Mouse (Mus musculus) forebrain, embryonic 15.5 days (tissue): ENCODE results near the gene Batf2. TPM values are rescaled to one million over a fixed set of nuclear protein-coding genes. Genes with fewer than 3 reads are reported as not detected.
"Not testable (repeated sequence)": the region's sequence is repeated elsewhere in the genome, so short reads cannot be mapped to it uniquely, and the experiment has no call there.

Experiments used
- ATAC-seq: fragments of 200-750 bp; cut with Nextera tagmentation; replicated peaks from 2 replicates; pipeline ENCODE4 v1.8.0; 2017; ENCODE audit warnings: mild to moderate bottlenecking, moderate TSS enrichment, moderate library complexity
- H3K27ac ChIP-seq: fragments of 300-500 bp; sonication (generic); replicated peaks from 2 replicates; pipeline ENCODE4 v1.5.1; 2015; ENCODE audit warnings: mild to moderate bottlenecking, inconsistent platforms
- H3K27me3 ChIP-seq: fragments of 300-500 bp; sonication (generic); 2 replicates; pipeline ENCODE4 v1.6.1; 2015; ENCODE audit warnings: inconsistent platforms
- H3K36me3 ChIP-seq: fragments of 300-500 bp; sonication (generic); 2 replicates; pipeline ENCODE4 v1.6.1; 2015; ENCODE audit warnings: mild to moderate bottlenecking, inconsistent platforms
- H3K4me1 ChIP-seq: fragments of 300-500 bp; sonication (generic); 2 replicates; pipeline ENCODE4 v1.6.1; 2015; ENCODE audit warnings: inconsistent platforms
- H3K4me2 ChIP-seq: fragments of 300-500 bp; sonication (generic); replicated peaks from 2 replicates; pipeline ENCODE4 v1.6.1; 2015; ENCODE audit warnings: mild to moderate bottlenecking, inconsistent platforms
- H3K4me3 ChIP-seq: fragments of 300-500 bp; sonication (generic); 2 replicates; pipeline ENCODE4 v1.5.1; 2015; ENCODE audit warnings: mild to moderate bottlenecking, inconsistent platforms
- H3K9ac ChIP-seq: fragments of 300-500 bp; sonication (generic); replicated peaks from 2 replicates; pipeline ENCODE4 v1.6.1; 2015; ENCODE audit warnings: mild to moderate bottlenecking, inconsistent platforms
- H3K9me3 ChIP-seq: fragments of 300-500 bp; sonication (generic); 2 replicates; pipeline ENCODE4 v1.6.1; 2016; ENCODE audit warnings: inconsistent platforms
- WGBS: fragments of 180-500 bp; shearing (Covaris S2); methylation state at CpG from one replicate; pipeline ENCODE4 v1.1.7; 2015; ENCODE audit warnings: mixed read lengths; 5-methylcytosine and 5-hydroxymethylcytosine counted together
- polyA plus RNA-seq: library from polyadenylated mRNA; unstranded; fragments of >200 nt; fragmentation: Nextera tagmentation; extraction: Ambion mirVana; gene quantifications from 2 replicates; pipeline ENCODE4 v1.2.1, GENCODE M21; 2015

Gene Batf2
- polyA plus RNA-seq, 1 experiment from 2014 or later, result not detected

GRCm38 (mm10) chr19:6118677-6119185 is 22.1 kb upstream of the Batf2 start:
- Histone ChIP-seq H3K4me2 (peak overlapping the region; percentile 82), H3K27me3 (no peaks in the 10 kb centered on the region), H3K36me3 (peaks cover 18% of the 10 kb centered on the region), H3K4me3 (peak overlapping the region; percentile 84), H3K9ac (peak overlapping the region; percentile 86), H3K27ac (peak overlapping the region; percentile 96), H3K4me1 (peaks cover 32% of the 10 kb centered on the region), H3K9me3 (no peaks in the 10 kb centered on the region)
- peak; percentile 35 for ATAC-seq
- under 1% methylated on average over 8 of the region's 8 CpGs for WGBS

- Histone ChIP-seq H3K4me3 (no peak overlapping the region), H3K4me1 (peaks cover 26% of the 10 kb centered on the region), H3K27me3 (no peaks in the 10 kb centered on the region), H3K9ac (no peak overlapping the region), H3K9me3 (no peaks in the 10 kb centered on the region), H3K27ac (no peak overlapping the region), H3K4me2 (no peak overlapping the region), H3K36me3 (no peaks in the 10 kb centered on the region)
- no peak for ATAC-seq
- WGBS, result 42% methylated on average over 19 of the region's 19 CpGs
Measured at GRCm38 (mm10) chr19:6121761-6122160, 19.0 kb upstream of the Batf2 start.

- peaks cover 20% of the 10 kb centered on the region for H3K4me1 ChIP-seq
- no peak overlapping the region for H3K4me2 ChIP-seq
- H3K4me3 ChIP-seq, result no peak overlapping the region
- peak overlapping the region; percentile 25; the same call in 1 of the 2 replicates for H3K27ac ChIP-seq
- no peaks in the 10 kb centered on the region for H3K9me3 ChIP-seq
- no peaks in the 10 kb centered on the region for H3K27me3 ChIP-seq
- no peak for ATAC-seq
- H3K36me3 ChIP-seq, result no peaks in the 10 kb centered on the region
- H3K9ac ChIP-seq, result no peak overlapping the region
- 64% methylated on average over 8 of the region's 8 CpGs for WGBS
Measured at GRCm38 (mm10) chr19:6123330-6123729, 17.5 kb upstream of the Batf2 start.

- Histone ChIP-seq H3K9me3 (no peaks in the 10 kb centered on the region), H3K27ac (no peak overlapping the region), H3K9ac (no peak overlapping the region), H3K4me2 (no peak overlapping the region), H3K4me1 (peaks cover 10% of the 10 kb centered on the region), H3K36me3 (no peaks in the 10 kb centered on the region), H3K4me3 (no peak overlapping the region), H3K27me3 (no peaks in the 10 kb centered on the region)
- 64% methylated on average over 2 of the region's 2 CpGs for WGBS
- no peak for ATAC-seq
Measured at GRCm38 (mm10) chr19:6124898-6125297, 15.9 kb upstream of the Batf2 start.

- no peak overlapping the region for H3K4me3 ChIP-seq
- no peak for ATAC-seq
- WGBS, result 25% methylated on average over 4 of the region's 4 CpGs
- no peaks in the 10 kb centered on the region for H3K36me3 ChIP-seq
- H3K9me3 ChIP-seq, result no peaks in the 10 kb centered on the region
- no peak overlapping the region for H3K27ac ChIP-seq
- H3K4me2 ChIP-seq, result no peak overlapping the region
- no peak overlapping the region for H3K9ac ChIP-seq
- H3K4me1 ChIP-seq, result peaks cover 10% of the 10 kb centered on the region; the same call in 1 of the 2 replicates
- no peaks in the 10 kb centered on the region for H3K27me3 ChIP-seq
Measured at GRCm38 (mm10) chr19:6126289-6126688, 14.5 kb upstream of the Batf2 start.

- Histone ChIP-seq H3K36me3 (no peaks in the 10 kb centered on the region), H3K4me2 (peak overlapping the region; percentile 51), H3K27me3 (no peaks in the 10 kb centered on the region), H3K4me1 (peaks cover 10% of the 10 kb centered on the region; the same call in 1 of the 2 replicates), H3K4me3 (peak overlapping the region; percentile 49), H3K27ac (peak overlapping the region; percentile 85; the same call in 1 of the 2 replicates), H3K9me3 (no peaks in the 10 kb centered on the region), H3K9ac (no peak overlapping the region)
- ATAC-seq, result no peak
- 76% methylated on average over 10 of the region's 10 CpGs for WGBS
Measured at GRCm38 (mm10) chr19:6126789-6127580, 13.8 kb upstream of the Batf2 start.

- H3K4me3 ChIP-seq, result peak within 1 kb of the TSS; percentile 49
- peak within 1 kb of the TSS; percentile 85 for H3K27ac ChIP-seq
- peaks cover 10% of the 10 kb centered on the region; the same call in 1 of the 2 replicates for H3K4me1 ChIP-seq
- no peaks in the 10 kb centered on the region for H3K27me3 ChIP-seq
- WGBS, result under 1% methylated on average over 32 of the region's 32 CpGs
- no peaks in the 10 kb centered on the region for H3K36me3 ChIP-seq
- peak; percentile 96 for ATAC-seq
- H3K9me3 ChIP-seq, result no peaks in the 10 kb centered on the region
- H3K9ac ChIP-seq, result peak within 1 kb of the TSS; percentile 55
- H3K4me2 ChIP-seq, result peak within 1 kb of the TSS; percentile 51
Measured at GRCm38 (mm10) chr19:6127760-6128341, 12.9 kb upstream of the Batf2 start, which contains the start of gene Snx15. Snx15 (minus strand) TSS chr19:6128304.

GRCm38 (mm10) chr19:6130414-6131128 is 10.2 kb upstream of the Batf2 start:
- H3K9ac ChIP-seq, H3K27ac ChIP-seq, H3K9me3 ChIP-seq, H3K4me1 ChIP-seq, H3K4me3 ChIP-seq, ATAC-seq, H3K4me2 ChIP-seq, H3K27me3 ChIP-seq: not testable (repeated sequence)
- 81% methylated on average over 7 of the region's 7 CpGs for WGBS
- peaks cover 11% of the 10 kb centered on the region; the same call in 1 of the 2 replicates for H3K36me3 ChIP-seq

- WGBS, result 88% methylated on average over 7 of the region's 7 CpGs
- Histone ChIP-seq H3K9me3 (no peaks in the 10 kb centered on the region), H3K36me3 (peaks cover 25% of the 10 kb centered on the region), H3K27ac (no peak overlapping the region), H3K4me3 (no peak overlapping the region), H3K4me1 (peaks cover 4% of the 10 kb centered on the region; the same call in 1 of the 2 replicates), H3K9ac (no peak overlapping the region), H3K4me2 (no peak overlapping the region), H3K27me3 (no peaks in the 10 kb centered on the region)
- ATAC-seq, result no peak
Measured at GRCm38 (mm10) chr19:6132171-6132827, 8.5 kb upstream of the Batf2 start.

- H3K9me3 ChIP-seq, H3K9ac ChIP-seq, H3K4me1 ChIP-seq, ATAC-seq, H3K27ac ChIP-seq, H3K4me2 ChIP-seq, H3K27me3 ChIP-seq, H3K4me3 ChIP-seq: not testable (repeated sequence)
- H3K36me3 ChIP-seq, result peaks cover 26% of the 10 kb centered on the region
- 48% methylated on average over 1 of the region's 1 CpGs for WGBS
Measured at GRCm38 (mm10) chr19:6133197-6133596, 7.6 kb upstream of the Batf2 start.

- Histone ChIP-seq H3K4me1 (peaks cover 11% of the 10 kb centered on the region), H3K9me3 (no peaks in the 10 kb centered on the region), H3K4me2 (no peak overlapping the region), H3K27ac (no peak overlapping the region), H3K4me3 (no peak overlapping the region), H3K9ac (no peak overlapping the region), H3K36me3 (peaks cover 26% of the 10 kb centered on the region), H3K27me3 (no peaks in the 10 kb centered on the region)
- WGBS, result 91% methylated on average over 3 of the region's 3 CpGs
- no peak for ATAC-seq
Measured at GRCm38 (mm10) chr19:6136397-6136796, 4.4 kb upstream of the Batf2 start.
